Mouse (Mus musculus) myocyte (in vitro differentiated cells): ENCODE results near the gene Imp4.

Experiments used
- E2F4 ChIP-seq: IDR thresholded peaks from one replicate; pipeline ENCODE4 v1.6.1; 2011; ENCODE audit warnings: mild to moderate bottlenecking, control low read depth, moderate library complexity; ENCODE audit not compliant: insufficient read depth
- MYOD1 ChIP-seq, 3 experiments: IDR thresholded peaks; one replicate each; pipeline ENCODE4 v1.6.1; 2011; ENCODE audit warnings: control low read depth in 2 of 3, low read depth in 2 of 3, mild to moderate bottlenecking in 2 of 3, moderate library complexity in 1 of 3; ENCODE audit not compliant: insufficient read length in 2 of 3, control insufficient read depth in 1 of 3
- MYOG ChIP-seq, 3 experiments: IDR thresholded peaks; one replicate each; pipeline ENCODE4 v1.6.1; 2011; ENCODE audit warnings: control low read depth in 2 of 3, low read depth in 2 of 3, mild to moderate bottlenecking in 2 of 3; ENCODE audit not compliant: insufficient read length in 2 of 3, control insufficient read depth in 1 of 3, insufficient read depth in 1 of 3
- POLR2A ChIP-seq: IDR thresholded peaks from one replicate; pipeline ENCODE4 v1.6.1; 2011; ENCODE audit warnings: low read depth, mild to moderate bottlenecking, control low read depth, moderate library complexity; ENCODE audit not compliant: insufficient read length
- POLR2AphosphoS2 ChIP-seq: IDR thresholded peaks from one replicate; pipeline ENCODE4 v1.6.1; 2011; ENCODE audit warnings: low read depth, control low read depth; ENCODE audit not compliant: insufficient read length
- SRF ChIP-seq: IDR thresholded peaks from one replicate; pipeline ENCODE4 v1.6.1; 2011; ENCODE audit warnings: low read depth; ENCODE audit not compliant: control insufficient read depth, insufficient read length

DNA sequence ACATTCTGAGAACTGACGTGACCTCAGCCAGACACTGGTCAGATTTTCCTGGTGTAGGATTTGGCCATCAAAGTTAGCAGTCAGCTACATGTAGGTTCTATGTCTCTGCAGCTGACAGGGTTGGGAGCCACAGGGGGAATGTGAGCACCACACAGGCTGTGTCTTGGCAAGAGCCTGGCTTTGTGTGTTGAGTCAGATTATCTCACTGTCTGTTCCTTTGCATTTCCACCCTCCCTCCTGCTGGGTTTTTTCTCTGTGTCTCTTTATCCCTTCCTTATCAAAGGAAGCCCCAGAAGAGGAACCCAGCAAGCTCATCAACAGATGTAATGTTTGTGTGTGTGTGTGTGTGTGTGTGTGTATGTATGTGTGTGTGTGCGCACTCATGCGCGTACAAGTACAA, 43.3 kb upstream of the Imp4 start:
- no peak for TF ChIP-seq POLR2A
- no peak for TF ChIP-seq POLR2AphosphoS2
- TF ChIP-seq MYOG (IDR thresholded peaks at IDR 0.05; ENCODE audit: control insufficient read depth in 1 of 3, insufficient read depth in 1 of 3, insufficient read length in 2 of 3, low read depth in 2 of 3), result no peak
- TF ChIP-seq E2F4, result no peak
- TF ChIP-seq SRF, result no peak
- no peak for TF ChIP-seq MYOD1 (IDR thresholded peaks at IDR 0.05; ENCODE audit: control insufficient read depth in 1 of 3, insufficient read length in 2 of 3, low read depth in 2 of 3)
